Mouse (Mus musculus) liver, embryonic 14.5 days (tissue): ENCODE measurements at regions not wholly inside any gene's neighbourhood (a gene's known extent, or its start where the extent isn't known, plus 50 kb on each side); places are given as distances from the start of the nearest gene placed in this dataset.

Experiments used
- CTCF ChIP-seq: IDR thresholded peaks from 2 replicates; pipeline ENCODE4 v1.5.1; 2016; ENCODE audit warnings: antibody characterized with exemption, low read depth, control low read depth
- EP300 ChIP-seq: IDR thresholded peaks from 2 replicates; pipeline ENCODE4 v1.6.1; 2016; ENCODE audit warnings: antibody characterized with exemption, low read depth

- TF ChIP-seq EP300: no peak
- TF ChIP-seq CTCF: no peak
These were observed 267.6 kb downstream of the Sox9 start for GRCm38 (mm10) chr11:113049593-113049992.
